Mouse (Mus musculus) heart, embryonic 16.5 days (tissue): ENCODE data around the gene Tmigd1. TPM values are rescaled to one million over a fixed set of nuclear protein-coding genes. Genes with fewer than 3 reads are reported as not detected.

Source experiments
- ATAC-seq: fragments of 200-750 bp; cut with Nextera tagmentation; replicated peaks from 2 replicates; pipeline ENCODE4 v1.8.0; 2017; ENCODE audit warnings: moderate number of reproducible peaks; ENCODE audit not compliant: insufficient read depth, low FRiP score; ENCODE audit errors: extremely low read depth
- H3K27ac ChIP-seq: fragments of 300-500 bp; sonication (generic); 2 replicates; pipeline ENCODE4 v1.5.1; 2014; ENCODE audit warnings: mild to moderate bottlenecking, low read length, control low read depth, moderate library complexity
- H3K27me3 ChIP-seq: fragments of 300-500 bp; sonication (generic); 2 replicates; pipeline ENCODE4 v1.6.1; 2014; ENCODE audit warnings: low read length, mixed read lengths; ENCODE audit not compliant: control insufficient read depth, insufficient read depth
- H3K36me3 ChIP-seq: fragments of 300-500 bp; sonication (generic); 2 replicates; pipeline ENCODE4 v1.6.1; 2014; ENCODE audit not compliant: control insufficient read depth, insufficient read depth
- H3K4me1 ChIP-seq: fragments of 300-500 bp; sonication (generic); 2 replicates; pipeline ENCODE4 v1.6.1; 2014; ENCODE audit warnings: low read length, mixed read lengths; ENCODE audit not compliant: control insufficient read depth, insufficient read depth
- H3K4me2 ChIP-seq: fragments of 300-500 bp; sonication (generic); 2 replicates; pipeline ENCODE4 v1.6.1; 2014; ENCODE audit warnings: low read depth, mild to moderate bottlenecking, control low read depth, low read length
- H3K4me3 ChIP-seq: fragments of 300-500 bp; sonication (generic); 2 replicates; pipeline ENCODE4 v1.5.1; 2014; ENCODE audit warnings: mild to moderate bottlenecking, control low read depth, low read length
- H3K9ac ChIP-seq: fragments of 300-500 bp; sonication (generic); 2 replicates; pipeline ENCODE4 v1.6.1; 2014; ENCODE audit warnings: low read length, control low read depth
- H3K9me3 ChIP-seq: fragments of 300-500 bp; sonication (generic); replicated peaks from 2 replicates; pipeline ENCODE4 v1.6.1; 2016; ENCODE audit warnings: low read length; ENCODE audit not compliant: control insufficient read depth
- WGBS: fragments of 180-500 bp; shearing (Covaris S2); extraction: QIAGEN DNeasy Blood & Tissue Kit; methylation state at CpG from one replicate; pipeline ENCODE4 v1.1.7; 2014; 5-methylcytosine and 5-hydroxymethylcytosine counted together
- polyA plus RNA-seq: library from polyadenylated mRNA; unstranded; fragments of >200 nt; fragmentation: Nextera tagmentation; extraction: Ambion mirVana; gene quantifications from 2 replicates; pipeline ENCODE4 v1.2.1, GENCODE M21; 2015

Tmigd1 gene
- polyA plus RNA-seq, 1 experiment from 2014 or later: 2.7 TPM

GRCm38 (mm10) chr11:76944839-76945238 is 42.9 kb downstream of the Tmigd1 start:
- Histone ChIP-seq H3K4me3 (peak overlapping the region; percentile 72), H3K27ac (peak overlapping the region; percentile 81), H3K4me2 (peak overlapping the region; percentile 93), H3K9me3 (no peaks in the 10 kb centered on the region), H3K27me3 (no peaks in the 10 kb centered on the region), H3K9ac (peak overlapping the region; percentile 84), H3K36me3 (no peaks in the 10 kb centered on the region; the same call in 1 of the 2 replicates), H3K4me1 (peaks cover 9% of the 10 kb centered on the region)
- WGBS: 67% methylated on average over 6 of the region's 6 CpGs
- ATAC-seq: no peak

DNA sequence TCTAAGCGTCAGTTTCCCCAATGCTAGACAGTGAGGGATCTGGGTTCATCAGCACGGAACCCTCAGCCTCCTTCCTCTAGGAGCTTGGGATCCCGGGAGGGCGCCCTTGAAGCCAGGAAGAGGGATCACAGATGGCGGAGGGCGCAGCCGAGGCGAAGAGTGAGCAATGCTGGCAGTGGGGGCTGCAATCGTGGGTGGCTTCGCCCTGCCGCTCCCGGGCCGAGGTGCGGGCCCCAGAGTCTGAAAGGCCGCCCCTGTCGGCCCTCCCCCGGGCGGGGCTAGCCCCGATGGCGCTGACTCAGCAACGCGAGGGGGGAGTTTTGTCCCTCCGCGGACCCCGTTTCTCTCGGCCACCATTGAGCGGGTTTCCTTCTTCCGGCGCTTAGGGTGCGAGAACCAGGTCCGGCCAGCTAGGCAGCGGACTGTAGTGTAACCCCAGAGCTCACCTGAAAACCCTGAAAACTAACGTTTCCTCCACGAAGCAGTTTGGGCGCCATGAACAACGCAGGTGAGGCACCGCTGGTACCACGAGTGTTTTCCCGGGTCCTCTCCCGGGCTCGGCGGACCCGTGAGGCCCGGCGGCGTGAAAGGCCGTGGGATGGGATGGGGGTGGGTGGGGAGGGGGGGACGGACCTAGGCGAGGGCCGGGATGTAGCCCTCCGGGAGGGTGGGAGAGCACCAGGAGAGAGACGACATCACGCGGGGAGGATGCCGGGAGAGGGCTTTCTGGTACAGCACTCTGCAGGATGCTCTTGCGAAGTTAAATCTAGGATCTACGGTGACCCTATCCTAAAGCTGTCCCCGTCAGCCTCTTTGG is 43.6 kb downstream of the Tmigd1 start:
- Histone ChIP-seq H3K9ac (peak overlapping the region; percentile 84), H3K27ac (peak overlapping the region; percentile 81), H3K36me3 (no peaks in the 10 kb centered on the region; the same call in 1 of the 2 replicates), H3K4me2 (peak overlapping the region; percentile 93), H3K9me3 (no peaks in the 10 kb centered on the region), H3K4me3 (peak overlapping the region; percentile 72), H3K4me1 (peaks cover 9% of the 10 kb centered on the region), H3K27me3 (no peaks in the 10 kb centered on the region)
- WGBS: under 1% methylated on average over 58 of the region's 58 CpGs
- peak; percentile 94 for ATAC-seq

GRCm38 (mm10) chr11:76946203-76946585 is 44.2 kb downstream of the Tmigd1 start:
- Histone ChIP-seq H3K36me3 (peaks cover 4% of the 10 kb centered on the region), H3K27me3 (no peaks in the 10 kb centered on the region), H3K9ac (peak overlapping the region; percentile 84), H3K9me3 (no peaks in the 10 kb centered on the region), H3K27ac (no peak overlapping the region), H3K4me2 (peak overlapping the region; percentile 93), H3K4me1 (peaks cover 9% of the 10 kb centered on the region), H3K4me3 (peak overlapping the region; percentile 72)
- no peak for ATAC-seq
- WGBS: 4% methylated on average over 8 of the region's 8 CpGs

GRCm38 (mm10) chr11:76953536-76953935 is 51.6 kb downstream of the Tmigd1 start:
- no peak for ATAC-seq
- H3K27ac ChIP-seq: peak overlapping the region; percentile 61
- H3K27me3 ChIP-seq: no peaks in the 10 kb centered on the region
- 62% methylated on average over 2 of the region's 2 CpGs for WGBS
- H3K9ac ChIP-seq: no peak overlapping the region
- H3K4me3 ChIP-seq: no peak overlapping the region
- H3K4me2 ChIP-seq: no peak overlapping the region; the same call in 1 of the 2 replicates
- no peaks in the 10 kb centered on the region for H3K9me3 ChIP-seq
- H3K4me1 ChIP-seq: peaks cover 6% of the 10 kb centered on the region; the same call in 1 of the 2 replicates
- peaks cover 44% of the 10 kb centered on the region for H3K36me3 ChIP-seq

DNA sequence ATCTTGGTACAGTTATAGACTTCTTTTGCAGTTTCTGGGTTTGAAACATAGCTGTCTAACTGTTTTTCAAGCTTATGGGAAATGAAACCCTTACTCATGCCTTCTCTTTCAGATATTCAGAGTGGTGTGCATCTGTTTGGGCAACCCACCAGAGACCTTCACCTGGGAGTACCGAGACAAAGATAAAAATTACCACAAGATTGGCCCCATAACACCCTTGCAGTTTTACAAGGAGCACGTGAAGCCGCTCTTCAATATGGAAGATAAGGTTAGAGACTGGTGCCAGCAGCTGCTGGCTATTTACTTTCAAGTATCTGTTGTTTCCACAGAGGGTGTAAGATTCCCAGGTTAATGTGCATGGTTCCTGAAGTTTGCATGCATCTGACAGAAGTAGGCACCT is 63.7 kb downstream of the Tmigd1 start:
- no peak for ATAC-seq
- Histone ChIP-seq H3K27ac (no peak overlapping the region), H3K4me1 (peaks cover 6% of the 10 kb centered on the region), H3K4me3 (no peak overlapping the region), H3K36me3 (peaks cover 55% of the 10 kb centered on the region), H3K9ac (no peak overlapping the region), H3K4me2 (no peak overlapping the region), H3K9me3 (no peaks in the 10 kb centered on the region), H3K27me3 (no peaks in the 10 kb centered on the region)
- 86% methylated on average over 3 of the region's 3 CpGs for WGBS

Other genes starting within 250 kb of the Tmigd1 start
- 0.12 TPM in 1 of 2 replicates, not detected in the other for gene Bhlha9, start 229.7 kb upstream of the Tmigd1 start, polyA plus RNA-seq
- gene Trarg1, start 222.4 kb upstream of the Tmigd1 start, polyA plus RNA-seq: 0.51 and 0.54 TPM in 2 replicates
- gene Gosr1, start 138.6 kb upstream of the Tmigd1 start, polyA plus RNA-seq: 20.9 and 21.4 TPM in 2 replicates
- gene Cpd, start 55.1 kb upstream of the Tmigd1 start, polyA plus RNA-seq: 6.9 and 10.0 TPM in 2 replicates
- 101 and 107 TPM in 2 replicates for gene Blmh, start 22.6 kb downstream of the Tmigd1 start, polyA plus RNA-seq
- gene Slc6a4, start 96.4 kb downstream of the Tmigd1 start, polyA plus RNA-seq: 0.58 and 0.70 TPM in 2 replicates
- 45.2 and 50.1 TPM in 2 replicates for gene Nsrp1, start 176.3 kb downstream of the Tmigd1 start, polyA plus RNA-seq